14 mouse cellular contexts compared by ENCODE assay signal in the genomic region with DNA sequence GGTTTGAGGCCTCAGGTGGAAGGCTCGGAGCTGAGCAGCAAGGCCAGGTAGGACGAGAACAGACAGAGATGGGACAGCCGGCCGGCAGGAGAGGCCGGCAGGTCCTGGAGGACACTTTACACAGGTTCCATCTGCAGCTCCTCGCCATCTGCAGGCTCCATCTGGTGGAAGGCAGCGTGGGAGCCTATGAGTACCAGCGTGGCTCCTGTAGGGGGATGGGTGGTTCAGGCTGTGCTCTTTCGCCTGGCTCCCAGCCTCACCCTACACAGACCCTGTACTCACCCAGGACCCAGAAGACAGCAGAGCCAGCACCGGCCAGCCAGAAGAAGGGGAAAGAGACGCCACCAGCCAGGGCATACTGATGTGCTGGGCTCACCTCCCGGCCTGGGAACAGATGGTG. TPM values are rescaled to one million over a fixed set of nuclear protein-coding genes. Genes with fewer than 3 reads are reported as not detected.
DNase-seq lines count a peak whose midpoint lies in the region; ATAC-seq and TF ChIP-seq lines count a peak whose summit lies in the region.
"Had no signal": no experiment of that assay in that cellular context is flagged by ENCODE, and none has a peak within 500 bp of the region (broad histone marks: within the 10 kb centered on the region; RNA-seq: fewer than 3 reads in every experiment).

No protein-coding gene starts in this region.

- H3K27me3 ChIP-seq in lung, postnatal 0 days (replicated peaks; ENCODE audit: insufficient read depth, low read length), result no peaks in the 10 kb centered on the region
- H3K27me3 ChIP-seq in stomach, postnatal 0 days (ENCODE audit: control insufficient read depth, insufficient read depth, low read length), result no peaks in the 10 kb centered on the region
- H3K27me3 ChIP-seq: hindbrain, embryonic 15.5 days; limb, embryonic 13.5 days; neural tube, embryonic 13.5 days had no signal

- 0 out of 2 replicates have a peak, but pooled peaks have one; percentile 3 for TF ChIP-seq CTCF in lung, postnatal 0 days (IDR thresholded peaks at IDR 0.05)
- TF ChIP-seq CTCF in stomach, postnatal 0 days (IDR thresholded peaks at IDR 0.05; ENCODE audit: low read depth), result peak; percentile 4; the same call in 1 of the 2 replicates

- H3K27ac ChIP-seq in lung, postnatal 0 days (ENCODE audit: low read length), result no peak overlapping the region
- H3K27ac ChIP-seq in stomach, postnatal 0 days (replicated peaks), result no peak overlapping the region
- H3K27ac ChIP-seq: hindbrain, embryonic 15.5 days; limb, embryonic 13.5 days; neural tube, embryonic 13.5 days had no signal

- 0 out of 2 replicates have a peak, but pooled peaks cover 7% of the 10 kb centered on the region for H3K4me1 ChIP-seq in lung, postnatal 0 days (ENCODE audit: insufficient read depth, low read depth, low read length)
- no peaks in the 10 kb centered on the region for H3K4me1 ChIP-seq in stomach, postnatal 0 days (replicated peaks; ENCODE audit: control insufficient read depth, insufficient read depth)

- H3K9ac ChIP-seq in lung, postnatal 0 days (replicated peaks; ENCODE audit: low read depth), result no peak overlapping the region
- H3K9ac ChIP-seq in stomach, postnatal 0 days (ENCODE audit: low read length), result no peak overlapping the region
- H3K9ac ChIP-seq: hindbrain, embryonic 15.5 days; limb, embryonic 13.5 days; neural tube, embryonic 13.5 days had no signal

- H3K4me2 ChIP-seq in lung, postnatal 0 days (replicated peaks; ENCODE audit: low read depth, low read length), result no peak overlapping the region
- no peak overlapping the region for H3K4me2 ChIP-seq in stomach, postnatal 0 days (replicated peaks; ENCODE audit: low read depth)
- H3K4me2 ChIP-seq: hindbrain, embryonic 15.5 days; limb, embryonic 13.5 days; neural tube, embryonic 13.5 days had no signal

- ATAC-seq in cerebellum, adult (ENCODE audit: insufficient number of reproducible peaks, low FRiP score, low TSS enrichment), result peak; percentile 20; the same call in 1 of the 2 replicates
- no peak for ATAC-seq in lung, postnatal 0 days
- ATAC-seq in stomach, postnatal 0 days (ENCODE audit: low FRiP score, low TSS enrichment), result no peak

- TF ChIP-seq EP300 in lung, postnatal 0 days (IDR thresholded peaks at IDR 0.05), result no peak
- no peak for TF ChIP-seq EP300 in stomach, postnatal 0 days (optimal IDR thresholded peaks at IDR 0.05)

- 76% methylated on average over 12 of the region's 12 CpGs for WGBS in lung, postnatal 0 days
- whole genome bisulfite sequencing in stomach, postnatal 0 days, result 85% methylated on average over 12 of the region's 12 CpGs

- DNase-seq in cerebellum, postnatal 4 days (ENCODE audit: low spot score in 2 of 2), result no peak
- no peak for DNase-seq in lung, postnatal 0 days (ENCODE audit: low spot score)
- DNase-seq in lung, postnatal 36 days, result no peak
- peak; percentile 88 to 91 for DNase-seq in cerebellum, postnatal 36 days
- DNase-seq in stomach, postnatal 0 days (ENCODE audit: low spot score), result no peak
- no peak for DNase-seq in thymus, postnatal 14 days
- no peak for DNase-seq in kidney, postnatal 14 days
- DNase-seq: kidney, adult 8-10 months; lung, adult 18-20 months had no signal

- no peaks in the 10 kb centered on the region for H3K9me3 ChIP-seq in lung, postnatal 0 days (ENCODE audit: low read length)
- H3K9me3 ChIP-seq in stomach, postnatal 0 days (ENCODE audit: control insufficient read depth, low read length), result no peaks in the 10 kb centered on the region
- H3K9me3 ChIP-seq: hindbrain, embryonic 15.5 days; limb, embryonic 13.5 days; neural tube, embryonic 13.5 days had no signal

- no peaks in the 10 kb centered on the region for H3K36me3 ChIP-seq in lung, postnatal 0 days (ENCODE audit: insufficient read depth, low read length)
- H3K36me3 ChIP-seq in stomach, postnatal 0 days (ENCODE audit: control insufficient read depth, insufficient read depth, low read length), result peaks cover 6% of the 10 kb centered on the region
- H3K36me3 ChIP-seq: hindbrain, embryonic 15.5 days had no signal

- H3K4me3 ChIP-seq in lung, postnatal 0 days (ENCODE audit: low read depth, low read length), result no peak overlapping the region
- H3K4me3 ChIP-seq in stomach, postnatal 0 days (ENCODE audit: low read depth, low read length), result no peak overlapping the region
- H3K4me3 ChIP-seq: hindbrain, embryonic 15.5 days; limb, embryonic 13.5 days; neural tube, embryonic 13.5 days had no signal

RNA-seq across cellular contexts. Expression of gene Rabac1, which starts 2.7 kb away (rescaled TPM):
- polyA plus RNA-seq in lung, postnatal 0 days (2015; fragmentation: Nextera tagmentation; extraction: Ambion mirVana), result 488 and 561 TPM in 2 replicates
- 290 and 293 TPM in 2 replicates for polyA plus RNA-seq in stomach, postnatal 0 days (2015; fragmentation: Nextera tagmentation; extraction: Ambion mirVana)

RNA-seq across cellular contexts. Expression of gene Gm4881, which starts 25.5 kb away (rescaled TPM):
- not detected in 2 replicates for polyA plus RNA-seq in lung, postnatal 0 days (2015; fragmentation: Nextera tagmentation; extraction: Ambion mirVana)
- polyA plus RNA-seq in stomach, postnatal 0 days (2015; fragmentation: Nextera tagmentation; extraction: Ambion mirVana), result not detected in 2 replicates
- polyA plus RNA-seq: heart, embryonic 14.5 days; limb, embryonic 13.5 days had no signal

RNA-seq across cellular contexts. Expression of gene Atp1a3, which starts 36.0 kb away (rescaled TPM):
- 0.57 and 0.73 TPM in 2 replicates for polyA plus RNA-seq in lung, postnatal 0 days (2015; fragmentation: Nextera tagmentation; extraction: Ambion mirVana)
- polyA plus RNA-seq in stomach, postnatal 0 days (2015; fragmentation: Nextera tagmentation; extraction: Ambion mirVana), result 1.6 and 2.4 TPM in 2 replicates

Comparison
In these comparisons a context has a peak if more than half of its experiments do, and no peak if none do; other contexts are left out.
1. DNase-seq: peak in cerebellum, postnatal 36 days (2 of 2); none in cerebellum, postnatal 4 days (0 of 2), lung, postnatal 0 days (single experiment), lung, postnatal 36 days (single experiment), stomach, postnatal 0 days (single experiment), thymus, postnatal 14 days (single experiment) and kidney, postnatal 14 days (single experiment).